Mouse (Mus musculus): ENCODE data around the gene Nr2f1. TPM values are rescaled to one million over a fixed set of nuclear protein-coding genes. Genes with fewer than 3 reads are reported as not detected.
A peak's percentile ranks its signal among the peaks of the same experiment; 100 is the strongest.

The Nr2f1 gene
- polyA plus RNA-seq, 1 experiment = 115 TPM

- DNase-seq (ENCODE audit: extremely low spot score in 1 of 2, low spot score in 1 of 2) = peak; percentile 88 to 93
These were observed 1.7 kb upstream of the Nr2f1 start for GRCm38 (mm10) chr13:78200991-78201870.

DNA sequence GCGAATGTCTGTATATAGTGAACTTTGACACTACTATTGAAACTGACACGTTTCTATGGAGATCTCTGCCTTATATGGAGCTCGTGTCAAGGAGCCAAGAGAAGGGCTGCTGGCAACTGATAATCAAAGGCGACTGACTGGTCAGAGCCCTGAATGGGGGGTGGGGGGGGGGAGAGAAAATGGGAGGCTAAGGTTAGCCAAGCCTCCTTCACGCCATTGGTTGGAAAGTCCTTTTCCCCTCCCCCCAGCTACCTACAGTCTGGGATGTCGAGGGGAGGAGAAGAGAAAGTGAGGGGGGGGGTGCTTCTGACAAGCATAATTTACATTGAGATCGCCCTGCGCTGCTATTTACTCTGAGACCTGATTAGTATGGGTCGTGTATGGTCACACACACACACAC, 850 bp upstream of the Nr2f1 start:
- DNase-seq (ENCODE audit: extremely low spot score in 1 of 2, low spot score in 1 of 2) = peak in 1 of 2 experiments; percentile 82

DNA sequence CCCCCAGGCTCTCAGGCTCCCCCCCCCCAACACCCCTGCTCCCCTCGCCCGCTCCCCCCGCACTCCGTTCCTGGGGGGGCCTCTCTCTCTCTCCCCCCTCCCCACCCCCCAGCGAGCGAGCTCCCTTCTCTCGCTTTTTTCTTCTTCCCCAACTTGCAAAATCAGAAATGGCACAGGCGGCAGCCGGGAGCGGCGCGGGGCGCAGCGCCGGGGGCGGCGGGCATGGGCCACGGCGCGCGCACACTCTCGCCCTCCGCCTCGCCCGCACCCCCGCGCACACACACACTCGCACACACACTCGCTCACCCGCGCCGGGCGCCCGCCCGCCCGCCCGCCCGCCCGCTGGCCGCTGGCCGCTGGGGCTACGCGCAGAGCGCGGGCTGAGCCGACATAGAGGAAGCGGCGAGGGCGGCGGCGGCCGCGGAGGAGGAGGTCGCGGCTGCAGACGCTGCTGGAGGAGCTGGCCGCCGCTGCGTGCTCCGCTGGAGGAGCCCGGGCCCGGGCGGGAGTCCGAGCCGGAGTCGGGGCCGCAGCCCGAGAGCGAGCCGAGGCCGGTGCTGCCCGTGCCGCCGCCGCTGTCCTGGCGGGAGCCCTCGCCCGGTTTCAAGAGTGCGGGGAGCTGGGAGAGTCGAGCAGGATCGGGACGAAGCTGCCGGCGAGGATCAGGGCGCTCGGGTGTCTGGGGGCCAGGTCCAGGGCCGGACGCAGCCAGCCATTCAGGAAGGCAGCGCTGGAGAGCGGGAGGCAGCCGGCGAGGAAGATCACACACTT, 501 bp downstream of the Nr2f1 start:
- DNase-seq (ENCODE audit: extremely low spot score in 1 of 2, low spot score in 1 of 2) = no peak

DNA sequence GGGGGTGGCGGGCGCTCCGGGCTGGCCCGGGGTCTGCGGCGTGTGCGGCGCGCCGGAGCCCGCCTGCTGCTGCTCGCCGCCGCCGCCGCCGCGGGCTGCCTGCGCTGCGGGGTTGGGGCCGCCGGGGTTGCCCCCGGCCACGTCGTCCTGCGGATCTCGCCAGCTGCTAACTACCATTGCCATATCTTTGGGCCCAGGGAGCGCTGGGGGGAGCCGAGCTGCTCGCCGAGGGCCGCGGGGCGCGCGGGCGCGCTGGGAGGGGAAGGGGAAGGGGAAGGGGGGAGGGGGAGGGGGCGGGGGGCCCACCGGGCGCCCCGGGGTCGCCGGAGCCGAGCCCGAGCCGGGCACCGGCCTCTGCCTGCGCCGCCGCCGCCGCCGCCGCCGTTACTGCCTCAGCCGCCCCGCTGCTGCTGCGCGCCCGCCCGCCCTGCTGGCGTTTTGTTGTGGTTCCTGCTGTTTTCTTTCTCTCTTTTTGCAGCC, 1.1 kb downstream of the Nr2f1 start:
- DNase-seq (ENCODE audit: extremely low spot score in 1 of 2, low spot score in 1 of 2) = no peak

GRCm38 (mm10) chr13:78197819-78198390, 1.7 kb downstream of the Nr2f1 start:
- no peak for DNase-seq (ENCODE audit: extremely low spot score in 1 of 2, low spot score in 1 of 2)

DNA sequence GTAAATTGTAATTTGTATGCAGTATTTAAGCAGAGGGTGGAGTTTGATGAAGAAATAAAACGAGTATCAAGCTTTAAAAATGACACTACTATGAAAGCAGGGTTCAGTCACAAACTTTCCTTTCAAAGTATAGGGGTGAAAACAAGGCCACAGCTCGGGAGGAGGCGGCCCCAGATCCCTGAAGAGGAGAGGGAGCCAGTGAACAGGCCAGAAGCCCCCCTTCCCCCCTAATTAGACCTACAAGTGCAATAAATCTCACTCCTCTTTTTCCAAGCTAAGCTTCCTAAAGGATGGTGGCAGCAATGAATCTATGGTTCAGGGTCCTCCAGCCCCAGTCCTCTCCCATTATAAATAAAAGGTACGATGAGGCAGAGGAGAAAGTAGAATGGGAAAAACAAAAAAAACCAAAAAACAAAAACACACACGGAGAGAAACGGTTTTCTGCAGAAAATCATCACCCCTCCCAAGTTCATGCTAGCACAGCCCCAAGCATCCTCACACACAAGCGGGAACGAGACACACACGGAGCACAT, 2.2 kb downstream of the Nr2f1 start:
- no peak for DNase-seq (ENCODE audit: extremely low spot score in 1 of 2, low spot score in 1 of 2)

DNA sequence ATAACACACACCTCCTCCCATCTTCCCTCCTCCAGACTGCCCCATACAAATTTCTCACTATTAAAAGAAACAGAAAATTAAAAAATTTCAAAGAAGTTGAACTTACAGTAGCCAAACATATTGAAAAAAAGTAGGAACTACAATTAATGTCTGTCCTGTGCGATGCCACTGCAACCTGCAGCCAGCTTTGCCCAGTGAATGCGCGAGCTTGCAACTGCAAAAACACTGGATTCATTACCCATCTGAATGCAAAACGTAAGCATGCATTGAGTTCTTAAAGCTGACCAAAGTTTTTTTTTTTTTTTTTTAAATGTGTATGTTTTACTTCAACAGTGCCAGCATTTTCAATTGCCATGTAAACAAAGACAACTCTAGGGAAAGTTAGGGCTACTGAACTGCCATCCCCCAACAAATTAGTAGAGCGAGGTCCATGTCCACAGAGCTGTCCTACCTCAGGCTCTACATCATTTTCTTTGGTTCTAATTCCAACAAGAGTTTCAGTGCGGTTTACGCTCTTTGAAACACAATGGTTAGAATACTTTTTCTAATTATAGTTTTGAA, 3.2 kb downstream of the Nr2f1 start:
- no peak for DNase-seq (ENCODE audit: extremely low spot score in 1 of 2, low spot score in 1 of 2)

DNA sequence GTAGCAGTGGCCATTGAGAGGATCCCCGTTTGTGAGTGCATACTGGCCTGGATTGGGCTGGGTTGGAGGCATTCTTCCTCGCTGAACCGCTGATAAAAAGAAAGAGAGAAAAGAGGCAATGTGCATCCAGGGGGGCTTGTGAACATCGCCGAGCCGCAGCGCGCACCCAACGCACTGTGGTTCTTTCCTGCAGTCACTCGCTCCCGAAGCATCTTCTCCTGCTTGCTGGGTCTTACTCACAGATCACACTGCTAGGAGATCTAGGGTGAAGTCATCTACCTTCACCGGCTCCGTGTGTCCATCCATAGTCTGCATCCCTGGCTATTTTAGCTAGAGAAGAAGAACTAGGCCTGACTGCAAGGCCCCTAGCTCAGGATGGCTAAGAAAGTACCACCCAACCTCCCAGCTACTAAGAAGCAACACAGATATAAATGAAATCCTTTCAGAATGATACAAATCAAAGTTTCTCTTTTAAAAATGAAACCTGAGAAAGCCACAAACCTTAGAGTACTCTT, 3.9 kb downstream of the Nr2f1 start:
- DNase-seq (ENCODE audit: extremely low spot score in 1 of 2, low spot score in 1 of 2) = no peak

DNA sequence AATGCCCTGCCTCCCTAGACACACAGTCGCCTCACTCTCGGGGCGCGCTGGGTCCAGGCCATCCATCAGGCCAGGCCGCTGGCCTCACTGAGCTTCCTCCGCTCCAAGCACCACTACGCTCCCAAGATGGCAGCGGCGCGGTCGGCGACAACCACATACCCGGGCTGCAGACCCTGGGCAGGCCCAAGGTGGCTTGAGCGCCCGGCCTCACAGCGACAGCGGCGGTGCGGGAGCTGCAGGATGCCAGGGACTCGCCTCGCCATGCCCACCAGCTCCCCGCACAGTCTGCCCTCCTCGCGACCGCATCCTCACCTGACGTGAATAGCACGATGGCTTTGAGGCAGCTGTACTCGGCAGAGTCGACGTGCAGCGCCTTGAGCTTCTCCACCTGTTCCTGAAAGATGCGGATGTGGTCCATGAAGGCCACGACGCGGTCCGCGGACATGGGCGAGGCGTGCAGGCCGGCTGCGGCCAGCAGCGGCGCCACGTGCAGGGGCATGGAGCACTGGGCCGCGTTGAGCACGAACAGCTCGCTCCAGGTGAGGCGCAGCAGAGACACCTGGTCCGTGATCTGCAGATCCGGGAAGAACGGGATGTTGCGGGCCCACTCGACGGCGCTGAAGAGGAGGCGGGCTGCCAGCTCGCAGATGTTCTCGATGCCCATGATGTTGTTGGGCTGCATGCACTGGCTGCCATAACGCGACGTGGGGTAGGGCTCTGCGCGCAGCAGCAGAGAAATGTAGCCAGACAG, 4.5 kb downstream of the Nr2f1 start:
- no peak for DNase-seq (ENCODE audit: extremely low spot score in 1 of 2, low spot score in 1 of 2)

- DNase-seq (ENCODE audit: extremely low spot score in 1 of 2, low spot score in 1 of 2) = no peak
These were observed 5.3 kb downstream of the Nr2f1 start for GRCm38 (mm10) chr13:78194135-78194849.

DNA sequence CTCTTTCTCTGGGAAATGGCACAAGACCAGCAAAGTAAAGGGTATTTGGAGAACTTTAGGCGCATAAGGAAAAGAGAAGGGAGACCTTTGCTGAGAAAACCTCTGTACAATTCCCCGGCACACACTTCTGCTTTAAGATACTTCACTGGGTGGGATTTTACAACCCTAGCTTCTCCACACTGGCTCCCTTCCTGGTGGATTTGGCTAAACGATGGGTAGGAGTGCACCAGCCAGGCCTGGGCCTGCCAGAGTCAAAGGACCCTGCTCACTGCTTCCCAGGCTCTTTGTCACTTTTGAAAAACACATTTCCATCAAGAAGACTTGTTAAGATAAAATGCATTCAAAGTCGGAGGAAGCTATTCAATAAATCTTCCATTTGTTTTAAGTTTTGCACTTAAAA, 6.3 kb downstream of the Nr2f1 start:
- no peak for DNase-seq (ENCODE audit: extremely low spot score in 1 of 2, low spot score in 1 of 2)

DNA sequence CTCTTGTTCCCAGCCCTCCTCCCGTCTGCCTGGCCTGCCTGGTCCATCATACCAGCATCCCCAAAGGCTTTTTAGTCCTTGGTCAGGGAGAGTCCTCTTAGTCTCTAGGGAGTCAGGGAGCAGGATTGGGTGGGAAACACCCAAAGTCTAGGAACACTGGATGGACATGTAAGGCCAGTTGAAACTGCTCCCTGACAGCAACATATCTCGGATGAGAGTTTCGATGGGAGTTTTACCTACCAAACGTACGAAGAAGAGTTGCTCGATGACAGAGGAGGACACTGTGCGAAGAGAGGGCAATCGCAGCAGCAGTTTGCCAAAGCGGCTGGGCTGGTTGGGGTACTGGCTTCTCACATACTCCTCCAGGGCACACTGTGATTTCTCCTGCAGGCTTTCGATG, 10.0 kb downstream of the Nr2f1 start:
- no peak for DNase-seq (ENCODE audit: extremely low spot score in 1 of 2, low spot score in 1 of 2)

DNA sequence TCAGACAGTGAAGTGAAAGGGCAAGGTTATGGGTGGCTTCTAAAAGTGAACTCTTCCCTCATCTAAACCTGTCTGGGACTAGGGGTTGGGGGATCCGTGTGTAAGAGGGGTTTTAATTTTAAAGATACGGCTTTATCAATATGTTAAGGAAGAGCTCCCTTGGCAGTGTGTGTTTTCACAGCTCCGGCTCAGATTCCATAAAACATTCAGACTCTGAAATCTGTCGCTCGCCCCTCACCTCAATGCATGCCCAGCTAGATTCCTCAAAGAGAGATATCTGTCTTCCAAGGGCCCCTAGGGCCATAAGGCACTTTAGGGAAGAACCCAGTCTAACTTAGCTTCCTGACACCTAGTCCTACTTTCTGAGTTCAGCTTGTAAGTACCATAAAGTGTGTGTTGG, 11.7 kb downstream of the Nr2f1 start:
- no peak for DNase-seq (ENCODE audit: extremely low spot score in 1 of 2, low spot score in 1 of 2)

GRCm38 (mm10) chr13:78186340-78186946, 13.1 kb downstream of the Nr2f1 start:
- no peak for DNase-seq (ENCODE audit: extremely low spot score in 1 of 2, low spot score in 1 of 2)

DNA sequence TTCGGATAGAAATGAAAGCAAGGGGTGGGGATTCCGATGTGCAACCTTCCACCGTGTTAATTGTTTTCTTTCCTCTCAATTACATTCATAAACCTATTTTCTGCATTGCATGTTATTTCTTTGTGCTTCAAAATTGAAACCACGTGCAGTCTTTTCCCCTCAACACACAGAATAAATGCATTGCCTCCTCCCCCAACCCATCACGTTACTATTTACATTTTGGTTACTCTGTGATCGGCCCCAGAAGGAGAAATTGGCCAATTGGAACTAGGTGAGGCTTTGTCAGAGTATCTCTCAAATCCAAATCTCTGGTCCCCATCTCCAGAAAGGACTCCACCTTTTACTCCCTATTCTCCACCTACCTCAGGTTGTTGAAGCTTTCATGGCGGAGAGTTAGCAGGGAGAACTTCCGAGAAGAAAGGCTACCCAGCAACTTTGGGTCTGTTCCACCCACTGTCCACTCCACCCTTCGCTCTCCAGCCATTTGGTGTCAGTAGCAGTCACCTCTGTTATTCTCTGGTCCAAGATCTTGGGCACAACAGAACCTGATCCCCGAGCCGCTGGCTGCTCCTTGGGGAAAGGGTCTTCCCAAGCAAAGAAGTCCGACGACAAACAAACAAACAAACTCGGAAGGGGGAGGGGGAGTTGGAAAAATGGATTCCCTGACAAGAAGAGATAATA, 14.6 kb downstream of the Nr2f1 start:
- DNase-seq (ENCODE audit: extremely low spot score in 1 of 2, low spot score in 1 of 2) = no peak

DNA sequence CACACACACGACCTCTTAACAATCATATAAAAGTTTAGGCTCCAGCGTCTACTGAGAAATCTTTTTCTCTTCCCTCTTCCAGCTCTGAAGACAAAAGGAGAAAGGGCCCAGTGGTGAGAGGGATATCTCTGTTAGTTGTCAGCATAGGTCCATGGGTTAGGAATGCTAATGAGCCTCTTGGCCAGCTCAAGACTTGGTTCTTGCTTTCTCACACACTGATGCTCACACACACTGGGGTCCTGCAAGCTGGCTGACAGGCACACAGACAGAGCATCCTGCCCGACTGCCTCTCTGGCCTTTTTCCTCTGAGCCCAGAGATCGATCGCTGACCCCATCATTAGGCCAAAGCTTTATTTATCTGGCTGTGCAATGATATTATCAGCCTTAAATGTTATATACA, 15.6 kb downstream of the Nr2f1 start:
- DNase-seq (ENCODE audit: extremely low spot score in 1 of 2, low spot score in 1 of 2) = no peak

DNA sequence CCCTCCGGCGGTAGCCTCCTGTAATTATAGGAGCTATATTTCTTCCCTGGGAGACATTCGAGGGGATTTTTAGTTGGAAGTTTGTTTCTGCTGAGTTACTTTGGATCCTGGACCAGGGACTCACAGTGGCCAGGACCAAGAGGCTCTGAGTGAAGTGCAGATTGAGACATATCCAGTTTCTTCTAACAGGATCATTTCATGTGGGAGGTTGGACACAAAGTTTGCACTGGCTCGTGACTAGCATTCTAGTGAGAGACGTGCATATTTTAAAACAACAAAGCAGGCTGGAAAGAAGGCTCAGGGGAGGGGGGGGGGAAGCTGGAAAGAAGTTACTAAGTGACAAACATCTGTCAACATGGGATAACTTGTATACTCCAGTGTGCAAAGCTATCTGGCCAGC, 16.6 kb downstream of the Nr2f1 start:
- no peak for DNase-seq (ENCODE audit: extremely low spot score in 1 of 2, low spot score in 1 of 2)

DNA sequence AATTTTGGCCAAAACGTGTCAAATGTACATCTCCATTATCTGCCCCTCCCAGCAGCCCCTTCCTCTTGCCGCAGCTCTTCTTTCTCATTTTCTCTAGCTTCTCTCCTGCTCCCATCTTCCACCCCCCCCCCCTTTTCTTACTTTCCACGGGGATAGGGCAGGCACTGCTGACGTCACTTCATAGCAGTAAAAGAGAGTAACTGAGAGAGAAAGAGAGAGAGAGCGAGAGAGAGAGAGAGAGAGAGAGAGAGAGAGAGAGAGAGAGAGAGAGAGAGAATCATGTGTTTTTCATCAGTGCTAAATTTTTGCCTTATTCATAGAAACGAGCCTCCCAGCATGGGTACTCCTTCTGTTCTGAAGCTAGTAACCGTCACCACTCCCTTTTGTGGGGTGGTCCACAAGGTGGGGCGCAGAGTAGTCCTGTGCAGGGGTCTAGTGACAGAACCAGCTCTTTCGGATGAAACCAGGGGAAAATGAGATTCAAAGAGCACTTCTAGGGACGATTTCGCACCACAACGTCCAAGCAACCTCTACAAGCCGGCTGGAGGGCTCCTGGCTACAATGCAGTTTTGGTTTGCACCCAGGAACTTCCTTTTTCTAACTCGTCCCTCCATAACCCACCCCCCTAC, 17.5 kb downstream of the Nr2f1 start:
- DNase-seq (ENCODE audit: extremely low spot score in 1 of 2, low spot score in 1 of 2) = no peak

All from frontal cortex, adult 2 months (tissue).